Mouse (Mus musculus) fibroblast of lung, adult 2 months (primary cell): ENCODE results near the gene Slc41a3.

Source experiments
- DNase-seq: peaks from one replicate; pipeline ENCODE4 v3.0.0-alpha.2; 2011; ENCODE audit warnings: low read depth

Gene Slc41a3

GRCm38 (mm10) chr6:90683831-90684532, 79.5 kb downstream of the Slc41a3 start:
- no peak for DNase-seq

- no peak for DNase-seq
These were observed 82.3 kb downstream of the Slc41a3 start for GRCm38 (mm10) chr6:90686812-90687211.

GRCm38 (mm10) chr6:90688003-90688402, 83.5 kb downstream of the Slc41a3 start:
- DNase-seq, result no peak

- no peak for DNase-seq
These were observed 84.2 kb downstream of the Slc41a3 start for GRCm38 (mm10) chr6:90688742-90689141.

GRCm38 (mm10) chr6:90689500-90689899, 85.0 kb downstream of the Slc41a3 start:
- DNase-seq, result no peak

- DNase-seq, result no peak
These were observed 87.4 kb downstream of the Slc41a3 start for GRCm38 (mm10) chr6:90691935-90692334.

- DNase-seq, result no peak
These were observed 87.9 kb downstream of the Slc41a3 start for GRCm38 (mm10) chr6:90692404-90692803.

- DNase-seq, result no peak
These were observed 91.2 kb downstream of the Slc41a3 start for GRCm38 (mm10) chr6:90695754-90696153.
